Mouse (Mus musculus): Measurements from ENCODE around the gene Plod1.

Plod1 gene

GRCm38 (mm10) chr4:147947511-147947910 lies 10.9 kb upstream of the Plod1 start:
- no peak for DNase-seq (ENCODE audit: low read depth, low spot score)
- Histone ChIP-seq H3K27me3 (ENCODE audit: control insufficient read depth, insufficient read depth, low read length, poor library complexity, severe bottlenecking) (no peaks in the 10 kb centered on the region), H3K36me3 (ENCODE audit: control insufficient read depth, insufficient read depth, low read length, poor library complexity, severe bottlenecking) (peaks cover 15% of the 10 kb centered on the region)

DNA sequence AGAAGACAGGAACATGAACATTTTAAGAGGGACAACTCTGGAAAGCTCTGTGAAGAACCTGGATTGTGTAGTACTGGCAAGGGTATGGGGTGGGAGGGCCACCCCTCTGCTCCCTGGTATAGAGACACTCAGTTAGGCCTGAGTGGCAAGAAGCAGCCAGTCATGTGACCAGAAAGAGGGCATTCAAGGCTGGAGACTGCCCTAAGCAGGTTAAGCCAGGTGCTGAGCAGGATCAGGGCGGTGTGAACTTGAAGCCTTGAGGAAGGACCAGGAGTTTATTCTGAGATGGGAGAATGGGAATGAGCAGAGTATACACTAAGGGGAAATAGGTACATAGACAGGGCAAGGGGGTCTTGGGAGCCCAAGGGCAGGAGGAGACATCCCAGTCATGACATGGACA lies 6.4 kb upstream of the Plod1 start:
- peaks cover 15% of the 10 kb centered on the region for H3K36me3 ChIP-seq (ENCODE audit: control insufficient read depth, insufficient read depth, low read length, poor library complexity, severe bottlenecking)
- DNase-seq (ENCODE audit: low read depth, low spot score): no peak
- H3K27me3 ChIP-seq (ENCODE audit: control insufficient read depth, insufficient read depth, low read length, poor library complexity, severe bottlenecking): no peaks in the 10 kb centered on the region

GRCm38 (mm10) chr4:147941045-147942020 lies 4.8 kb upstream of the Plod1 start:
- Histone ChIP-seq H3K27me3 (ENCODE audit: control insufficient read depth, insufficient read depth, low read length, poor library complexity, severe bottlenecking) (no peaks in the 10 kb centered on the region; the same call in 1 of the 2 replicates), H3K36me3 (ENCODE audit: control insufficient read depth, insufficient read depth, low read length, poor library complexity, severe bottlenecking) (peaks cover 8% of the 10 kb centered on the region)
- DNase-seq (ENCODE audit: low read depth, low spot score): peak; percentile 24

- peaks cover 6% of the 10 kb centered on the region for H3K36me3 ChIP-seq (ENCODE audit: control insufficient read depth, insufficient read depth, low read length, poor library complexity, severe bottlenecking)
- DNase-seq (ENCODE audit: low read depth, low spot score): peak; percentile 93
- H3K27me3 ChIP-seq (ENCODE audit: control insufficient read depth, insufficient read depth, low read length, poor library complexity, severe bottlenecking): no peaks in the 10 kb centered on the region; the same call in 1 of the 2 replicates
Measured at GRCm38 (mm10) chr4:147940576-147941044, 4.0 kb upstream of the Plod1 start, which contains the start of gene 2510039O18Rik. 2510039O18Rik (plus strand) TSS chr4:147940895.

DNA sequence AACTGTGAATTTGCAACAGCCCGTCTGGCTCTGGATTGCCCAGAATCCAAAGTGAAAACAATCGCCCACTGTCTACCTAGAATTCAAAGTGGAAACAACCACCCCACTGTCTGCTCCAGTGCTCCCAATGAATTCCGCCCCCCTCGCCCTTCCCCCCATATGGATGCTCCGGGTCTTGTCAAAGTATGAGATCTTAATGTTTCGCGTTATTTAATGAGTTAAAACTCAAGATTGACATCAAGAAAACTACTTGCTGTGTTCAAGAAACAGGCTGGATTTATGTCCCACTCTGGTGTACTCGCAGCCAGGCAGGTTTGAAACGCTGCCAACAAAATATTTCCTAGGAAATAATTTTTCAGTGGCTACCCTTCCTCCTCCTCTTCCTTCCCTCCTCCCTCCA lies 3.5 kb upstream of the Plod1 start:
- Histone ChIP-seq H3K27me3 (ENCODE audit: control insufficient read depth, insufficient read depth, low read length, poor library complexity, severe bottlenecking) (no peaks in the 10 kb centered on the region; the same call in 1 of the 2 replicates), H3K36me3 (ENCODE audit: control insufficient read depth, insufficient read depth, low read length, poor library complexity, severe bottlenecking) (peaks cover 3% of the 10 kb centered on the region)
- DNase-seq (ENCODE audit: low read depth, low spot score): no peak

DNA sequence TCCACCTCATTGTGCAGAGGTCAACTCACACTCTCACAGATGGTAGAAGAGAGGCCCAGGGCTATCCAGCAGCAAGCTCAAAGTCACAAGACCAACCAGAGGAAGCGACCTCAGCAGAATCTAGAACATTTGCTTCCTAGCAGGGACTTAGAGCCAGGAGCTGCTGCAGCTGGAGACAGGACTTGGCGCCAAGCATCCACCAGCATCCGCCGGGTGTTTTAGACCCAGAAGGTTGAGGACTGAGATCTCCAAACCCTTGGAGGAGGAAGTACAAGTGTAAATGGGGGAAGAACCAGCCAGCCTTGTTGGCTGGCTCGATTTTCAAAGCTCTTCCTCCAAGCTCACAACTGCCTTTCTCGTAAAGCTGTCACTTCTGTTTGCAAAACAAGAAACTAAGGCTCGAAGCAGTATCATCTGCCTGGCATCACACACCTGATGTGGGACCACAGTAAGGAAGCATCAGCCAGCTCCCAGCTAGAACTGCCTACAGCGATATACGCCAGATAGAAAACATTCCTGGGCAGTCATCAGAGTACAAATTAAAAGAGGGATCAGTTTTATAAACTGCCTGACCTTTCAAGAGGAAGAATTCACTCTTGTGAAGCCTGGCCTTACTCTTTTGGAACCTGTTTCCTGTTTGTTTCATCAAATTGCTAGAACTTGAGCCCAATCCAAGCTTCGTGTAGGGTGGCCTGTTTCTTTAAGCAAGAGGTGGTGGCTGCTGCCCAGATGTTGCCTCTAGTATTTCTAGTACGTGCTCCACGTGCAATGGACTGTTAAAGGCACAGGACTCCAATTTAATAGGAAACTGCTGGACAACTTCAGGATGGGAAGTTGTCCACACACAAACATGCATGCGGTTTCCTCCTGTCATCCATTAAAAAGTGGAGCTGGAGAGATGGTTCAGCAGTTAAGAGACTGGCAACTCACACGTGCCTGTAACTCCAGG lies 1.9 kb upstream of the Plod1 start:
- no peaks in the 10 kb centered on the region; the same call in 1 of the 2 replicates for H3K27me3 ChIP-seq (ENCODE audit: control insufficient read depth, insufficient read depth, low read length, poor library complexity, severe bottlenecking)
- DNase-seq (ENCODE audit: low read depth, low spot score): no peak
- H3K36me3 ChIP-seq (ENCODE audit: control insufficient read depth, insufficient read depth, low read length, poor library complexity, severe bottlenecking): no peaks in the 10 kb centered on the region

DNA sequence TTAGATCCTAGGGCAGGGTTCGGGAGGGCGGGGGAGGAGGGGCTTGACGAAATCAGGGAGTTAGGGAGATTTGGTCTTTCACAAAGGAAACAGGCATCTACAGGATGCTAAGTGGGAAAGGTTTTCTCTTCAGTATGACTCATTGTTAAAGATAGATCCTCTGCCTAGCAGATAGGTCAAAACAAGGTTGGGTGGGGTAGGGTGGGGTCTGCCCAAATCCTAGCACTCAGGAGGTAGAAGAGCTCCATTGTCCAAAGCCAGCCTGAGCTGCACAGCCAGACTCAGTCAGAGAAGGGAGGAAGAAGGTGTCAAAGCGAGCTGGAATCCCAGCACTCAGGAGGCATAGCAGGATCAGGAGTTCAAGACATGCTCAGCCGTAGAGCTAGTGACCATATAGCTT lies 919 bp upstream of the Plod1 start:
- DNase-seq (ENCODE audit: low read depth, low spot score): no peak
- Histone ChIP-seq H3K27me3 (ENCODE audit: control insufficient read depth, insufficient read depth, low read length, poor library complexity, severe bottlenecking) (no peaks in the 10 kb centered on the region; the same call in 1 of the 2 replicates), H3K36me3 (ENCODE audit: control insufficient read depth, insufficient read depth, low read length, poor library complexity, severe bottlenecking) (no peaks in the 10 kb centered on the region)

GRCm38 (mm10) chr4:147937021-147937420 lies 454 bp upstream of the Plod1 start:
- DNase-seq (ENCODE audit: low read depth, low spot score): no peak
- no peaks in the 10 kb centered on the region; the same call in 1 of the 2 replicates for H3K27me3 ChIP-seq (ENCODE audit: control insufficient read depth, insufficient read depth, low read length, poor library complexity, severe bottlenecking)
- H3K36me3 ChIP-seq (ENCODE audit: control insufficient read depth, insufficient read depth, low read length, poor library complexity, severe bottlenecking): no peaks in the 10 kb centered on the region

DNA sequence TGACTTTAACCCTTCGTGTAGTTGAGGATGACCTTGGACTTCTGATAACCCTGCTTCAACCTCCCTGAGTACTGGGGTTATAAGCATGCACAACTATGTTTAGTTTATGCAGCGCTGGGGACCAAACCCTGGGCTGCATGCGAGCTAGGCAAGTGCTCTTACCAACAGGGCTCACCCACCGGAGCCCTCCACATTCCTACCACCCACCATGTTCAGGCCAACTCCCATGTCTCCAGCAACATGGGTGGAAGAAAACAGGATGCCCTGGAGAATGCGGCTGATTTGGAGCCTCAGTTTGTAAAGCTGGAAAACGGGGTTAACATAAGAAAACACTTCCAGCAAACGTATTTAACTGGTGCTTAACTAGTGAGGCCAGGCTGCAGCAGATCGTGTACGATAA lies 663 bp downstream of the Plod1 start:
- no peak for DNase-seq (ENCODE audit: low read depth, low spot score)
- Histone ChIP-seq H3K36me3 (ENCODE audit: control insufficient read depth, insufficient read depth, low read length, poor library complexity, severe bottlenecking) (no peaks in the 10 kb centered on the region), H3K27me3 (ENCODE audit: control insufficient read depth, insufficient read depth, low read length, poor library complexity, severe bottlenecking) (no peaks in the 10 kb centered on the region; the same call in 1 of the 2 replicates)

DNA sequence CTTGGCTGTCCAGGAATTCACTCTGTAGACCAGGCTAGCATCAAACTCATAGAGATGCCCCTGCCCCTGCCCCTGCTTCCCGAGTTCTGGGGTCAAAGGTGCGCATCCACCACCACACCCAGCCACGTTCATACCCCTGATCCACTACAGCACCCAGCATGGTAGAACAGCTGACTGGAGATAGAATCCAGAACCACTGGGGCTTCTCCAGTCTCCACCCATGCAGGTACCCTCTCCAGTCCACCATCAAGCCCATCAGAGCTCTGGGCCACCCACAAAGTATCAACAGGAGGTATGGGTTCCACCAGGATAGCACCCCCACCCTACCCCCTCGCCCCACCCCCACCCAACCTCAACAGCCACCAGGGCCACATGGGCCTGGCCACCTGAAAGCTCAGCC lies 2.0 kb downstream of the Plod1 start:
- Histone ChIP-seq H3K27me3 (ENCODE audit: control insufficient read depth, insufficient read depth, low read length, poor library complexity, severe bottlenecking) (no peaks in the 10 kb centered on the region; the same call in 1 of the 2 replicates), H3K36me3 (ENCODE audit: control insufficient read depth, insufficient read depth, low read length, poor library complexity, severe bottlenecking) (no peaks in the 10 kb centered on the region)
- no peak for DNase-seq (ENCODE audit: low read depth, low spot score)

- Histone ChIP-seq H3K27me3 (ENCODE audit: control insufficient read depth, insufficient read depth, low read length, poor library complexity, severe bottlenecking) (no peaks in the 10 kb centered on the region; the same call in 1 of the 2 replicates), H3K36me3 (ENCODE audit: control insufficient read depth, insufficient read depth, low read length, poor library complexity, severe bottlenecking) (no peaks in the 10 kb centered on the region)
- DNase-seq (ENCODE audit: low read depth, low spot score): no peak
Measured at GRCm38 (mm10) chr4:147934134-147934533, 2.4 kb downstream of the Plod1 start.

DNA sequence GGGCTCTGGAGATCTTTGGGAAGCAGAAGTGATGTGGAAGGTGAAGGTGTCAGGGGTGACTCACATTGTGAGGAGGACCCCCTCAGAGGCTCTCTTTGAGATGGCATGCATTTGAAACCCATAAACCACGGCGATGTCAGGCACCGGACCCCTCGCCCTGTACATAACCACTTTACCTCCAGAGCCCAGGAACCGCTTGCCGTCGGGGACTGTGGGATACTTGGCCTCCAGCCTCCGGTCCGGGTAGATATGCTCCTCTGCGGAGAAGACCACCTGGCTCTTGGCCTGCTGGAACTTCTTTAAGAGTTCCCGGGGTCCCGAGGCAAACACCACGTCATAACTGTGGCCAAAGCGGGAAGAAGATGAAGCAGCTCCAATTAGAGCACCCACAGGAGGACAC lies 5.6 kb downstream of the Plod1 start:
- DNase-seq (ENCODE audit: low read depth, low spot score): no peak
- no peaks in the 10 kb centered on the region for H3K36me3 ChIP-seq (ENCODE audit: control insufficient read depth, insufficient read depth, low read length, poor library complexity, severe bottlenecking)
- no peaks in the 10 kb centered on the region; the same call in 1 of the 2 replicates for H3K27me3 ChIP-seq (ENCODE audit: control insufficient read depth, insufficient read depth, low read length, poor library complexity, severe bottlenecking)

GRCm38 (mm10) chr4:147928540-147928939 lies 8.0 kb downstream of the Plod1 start:
- Histone ChIP-seq H3K27me3 (ENCODE audit: control insufficient read depth, insufficient read depth, low read length, poor library complexity, severe bottlenecking) (no peaks in the 10 kb centered on the region; the same call in 1 of the 2 replicates), H3K36me3 (ENCODE audit: control insufficient read depth, insufficient read depth, low read length, poor library complexity, severe bottlenecking) (no peaks in the 10 kb centered on the region)
- no peak for DNase-seq (ENCODE audit: low read depth, low spot score)

- H3K36me3 ChIP-seq (ENCODE audit: control insufficient read depth, insufficient read depth, low read length, poor library complexity, severe bottlenecking): no peaks in the 10 kb centered on the region
- no peaks in the 10 kb centered on the region; the same call in 1 of the 2 replicates for H3K27me3 ChIP-seq (ENCODE audit: control insufficient read depth, insufficient read depth, low read length, poor library complexity, severe bottlenecking)
- no peak for DNase-seq (ENCODE audit: low read depth, low spot score)
Measured at GRCm38 (mm10) chr4:147928136-147928535, 8.4 kb downstream of the Plod1 start.

All from splenic B cell, adult 2 months (primary cell).